Mouse (Mus musculus) embryonic fibroblast, embryonic 13.5 days (primary cell): ENCODE results near the gene Casp8. TPM values are rescaled to one million over a fixed set of nuclear protein-coding genes. Genes with fewer than 3 reads are reported as not detected.
"Not testable (repeated sequence)": the region's sequence is repeated elsewhere in the genome, so short reads cannot be mapped to it uniquely, and the experiment has no call there.

ENCODE experiments used
- H3K27ac ChIP-seq: 2 replicates; pipeline ENCODE4 v1.5.1; 2012; ENCODE audit warnings: low read length, control low read depth, inconsistent platforms; ENCODE audit not compliant: insufficient read depth
- H3K4me1 ChIP-seq: 2 replicates; pipeline ENCODE4 v1.6.1; 2011; ENCODE audit warnings: low read length; ENCODE audit not compliant: control insufficient read depth, insufficient read depth
- H3K4me3 ChIP-seq: 2 replicates; pipeline ENCODE4 v1.5.1; 2011; ENCODE audit warnings: mild to moderate bottlenecking, control low read depth, low read length; ENCODE audit not compliant: insufficient read depth
- CTCF ChIP-seq: IDR thresholded peaks from 2 replicates; pipeline ENCODE4 v1.5.1; 2011; ENCODE audit warnings: mild to moderate bottlenecking, control low read depth, low read length, moderate library complexity, borderline replicate concordance; ENCODE audit not compliant: insufficient read depth
- POLR2A ChIP-seq: IDR thresholded peaks from 2 replicates; pipeline ENCODE4 v1.6.1; 2011; ENCODE audit warnings: low read depth, mild to moderate bottlenecking, control low read depth, low read length, moderate library complexity
- polyA plus RNA-seq: library from polyadenylated mRNA; stranded (reverse); fragments of >200 nt; gene quantifications from 2 replicates; pipeline ENCODE4 v1.2.4, GENCODE M21; 2011; ENCODE audit warnings: low read depth; ENCODE audit not compliant: missing spikeins, insufficient read length

Casp8 gene
- polyA plus RNA-seq, 1 experiment: 39.1 TPM

DNA sequence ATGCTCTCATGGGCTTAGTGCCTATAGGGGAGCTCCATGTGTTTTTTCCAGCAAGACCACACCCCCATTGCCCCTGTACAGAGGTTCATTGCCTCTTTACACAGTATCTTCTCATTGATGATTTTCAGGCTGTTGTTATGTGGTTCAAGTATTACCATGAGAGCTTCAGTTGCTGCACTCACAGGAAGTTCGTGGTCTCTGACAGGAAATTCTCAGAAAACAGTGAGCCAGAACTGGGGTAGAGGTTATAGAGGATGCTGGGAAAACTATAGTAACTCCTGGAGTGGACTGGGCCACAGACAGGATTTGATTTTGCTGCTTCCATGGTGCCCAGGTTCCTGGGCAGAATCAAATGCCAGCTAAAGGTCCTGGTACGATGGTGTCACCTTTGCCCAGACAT, 2.2 kb downstream of the Casp8 start:
- peaks cover 5% of the 10 kb centered on the region; the same call in 1 of the 2 replicates for H3K4me1 ChIP-seq
- H3K27ac ChIP-seq: no peak overlapping the region
- H3K4me3 ChIP-seq: peak overlapping the region; percentile 24; the same call in 1 of the 2 replicates
- TF ChIP-seq POLR2A (no peak), CTCF (no peak)

DNA sequence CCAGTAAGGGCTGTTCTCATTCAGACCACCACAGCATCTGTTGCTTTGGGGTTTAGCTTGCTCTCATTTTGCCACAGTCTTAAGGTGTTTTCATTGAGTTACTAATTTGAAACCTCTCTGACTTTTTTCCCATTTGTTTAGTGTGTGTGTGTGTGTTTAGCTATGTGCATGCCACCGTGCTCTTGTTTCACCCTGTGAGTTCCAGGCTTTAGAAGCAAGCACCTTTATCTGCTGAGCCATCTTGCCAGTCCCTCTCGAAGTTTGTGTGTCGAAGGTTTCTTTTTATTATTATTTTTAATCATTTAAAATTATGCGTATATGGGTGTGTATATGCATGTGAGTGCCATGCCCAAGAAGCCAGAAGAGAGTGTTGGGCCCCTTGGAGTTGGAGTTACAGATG, 3.7 kb downstream of the Casp8 start:
- peaks cover 5% of the 10 kb centered on the region; the same call in 1 of the 2 replicates for H3K4me1 ChIP-seq
- no peak for TF ChIP-seq POLR2A
- H3K27ac ChIP-seq: no peak overlapping the region
- H3K4me3 ChIP-seq: no peak overlapping the region

- not testable (repeated sequence) for H3K27ac ChIP-seq, H3K4me3 ChIP-seq, H3K4me1 ChIP-seq
These were observed 5.5 kb downstream of the Casp8 start for GRCm38 (mm10) chr1:58800644-58801043.

GRCm38 (mm10) chr1:58801558-58802285, 6.5 kb downstream of the Casp8 start:
- TF ChIP-seq POLR2A (no peak), CTCF (no peak)
- H3K4me1 ChIP-seq: peaks cover 5% of the 10 kb centered on the region; the same call in 1 of the 2 replicates
- no peak overlapping the region for H3K27ac ChIP-seq
- no peak overlapping the region for H3K4me3 ChIP-seq

GRCm38 (mm10) chr1:58802322-58803273, 7.4 kb downstream of the Casp8 start:
- Histone ChIP-seq H3K4me1 (0 out of 2 replicates have a peak, but pooled peaks cover under 1% of the 10 kb centered on the region), H3K4me3 (no peak overlapping the region), H3K27ac (no peak overlapping the region)
- TF ChIP-seq CTCF: no peak
- TF ChIP-seq POLR2A: no peak

DNA sequence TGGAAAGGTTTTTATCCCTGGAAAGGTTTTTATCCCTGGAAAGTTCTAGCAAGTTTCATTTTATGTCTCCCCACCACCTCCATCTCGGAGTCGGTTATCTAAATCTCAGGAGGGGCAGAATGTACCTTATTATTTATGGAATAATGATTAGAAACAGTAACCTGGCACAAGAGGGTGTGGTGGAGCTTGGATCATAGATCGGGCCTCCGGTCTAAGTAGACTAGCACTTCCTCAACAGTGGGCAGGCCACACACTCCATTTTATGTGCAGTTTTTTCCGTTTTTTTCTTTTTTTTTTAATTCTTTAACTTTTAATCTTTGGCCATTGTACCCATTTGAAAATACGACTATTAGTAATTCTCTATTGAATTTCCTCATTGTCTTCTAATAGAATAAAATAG, 8.4 kb downstream of the Casp8 start:
- no peak for TF ChIP-seq CTCF
- TF ChIP-seq POLR2A: no peak
- no peak overlapping the region for H3K27ac ChIP-seq
- no peaks in the 10 kb centered on the region for H3K4me1 ChIP-seq
- no peak overlapping the region for H3K4me3 ChIP-seq

GRCm38 (mm10) chr1:58806651-58807050, 11.5 kb downstream of the Casp8 start:
- H3K4me3 ChIP-seq: no peak overlapping the region
- TF ChIP-seq POLR2A (no peak), CTCF (no peak)
- no peak overlapping the region for H3K27ac ChIP-seq
- H3K4me1 ChIP-seq: no peaks in the 10 kb centered on the region

DNA sequence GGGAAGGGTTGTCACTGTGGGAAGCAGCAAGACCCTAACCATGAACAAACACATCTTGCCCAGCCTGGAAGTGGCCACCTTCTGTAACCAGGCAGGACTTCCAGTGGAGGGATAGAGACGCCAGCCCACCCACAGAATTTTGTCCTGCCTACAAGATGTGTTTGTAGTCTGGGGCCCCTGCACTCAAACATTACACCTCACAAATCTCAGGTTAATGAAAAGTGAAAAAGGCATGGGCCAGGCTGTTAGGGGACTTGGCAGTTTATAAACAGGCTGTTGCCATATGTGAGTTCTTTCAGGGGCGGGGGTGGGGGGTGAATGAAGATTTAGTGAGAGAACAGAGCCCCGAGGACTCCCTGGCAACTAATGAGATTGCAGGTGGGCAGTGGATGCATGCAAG, 31.1 kb downstream of the Casp8 start:
- H3K4me3 ChIP-seq: no peak overlapping the region
- no peak overlapping the region for H3K27ac ChIP-seq
- H3K4me1 ChIP-seq: no peaks in the 10 kb centered on the region
- TF ChIP-seq POLR2A: no peak
- TF ChIP-seq CTCF: no peak

DNA sequence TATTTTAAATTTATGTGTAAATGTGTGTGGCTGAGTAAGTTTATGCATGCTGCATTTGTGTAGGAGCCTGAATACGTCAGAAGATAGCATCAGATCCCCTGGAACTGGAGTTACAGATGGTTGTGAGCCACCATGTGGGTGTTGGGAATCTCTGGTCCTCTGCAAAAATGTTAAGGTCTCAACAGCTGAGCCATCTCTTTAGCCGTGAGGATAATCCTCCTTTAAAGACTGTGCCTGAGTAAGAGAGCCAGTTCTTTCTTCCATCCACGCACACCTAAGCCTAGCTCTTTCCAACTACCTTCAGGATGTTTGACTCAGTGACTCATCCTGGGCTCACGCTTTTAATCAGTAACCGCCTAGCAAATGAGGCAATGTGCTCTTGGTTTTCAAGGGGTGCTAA, 35.6 kb downstream of the Casp8 start:
- Histone ChIP-seq H3K4me1 (no peaks in the 10 kb centered on the region), H3K4me3 (no peak overlapping the region), H3K27ac (no peak overlapping the region)
- no peak for TF ChIP-seq CTCF
- TF ChIP-seq POLR2A: no peak

GRCm38 (mm10) chr1:58832198-58832597, 37.0 kb downstream of the Casp8 start:
- H3K4me1 ChIP-seq: no peaks in the 10 kb centered on the region
- TF ChIP-seq CTCF (no peak), POLR2A (no peak)
- H3K4me3 ChIP-seq: no peak overlapping the region
- H3K27ac ChIP-seq: no peak overlapping the region

DNA sequence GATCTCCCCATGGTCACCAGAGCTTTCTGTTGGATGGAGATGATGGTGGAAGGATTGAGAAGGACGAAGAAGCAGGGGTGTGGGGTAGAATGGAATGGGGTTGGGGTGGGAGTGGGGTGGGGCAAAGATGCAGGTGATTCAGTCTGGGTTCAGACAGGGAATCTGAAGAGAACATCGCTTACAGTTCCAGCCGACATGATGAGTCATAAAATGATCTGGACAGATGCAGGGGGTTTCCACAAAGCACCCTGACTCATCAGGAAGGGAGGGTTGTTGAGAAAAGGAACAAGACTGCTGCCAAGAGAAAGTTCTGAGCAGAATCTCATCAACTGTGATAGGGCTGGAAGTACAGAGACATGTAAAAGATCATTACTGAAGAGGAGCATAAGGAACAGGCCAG, 61.6 kb downstream of the Casp8 start:
- H3K4me3 ChIP-seq: not testable (repeated sequence)
- Histone ChIP-seq H3K4me1 (peaks cover 10% of the 10 kb centered on the region; the same call in 1 of the 2 replicates), H3K27ac (peak overlapping the region; percentile 93)

DNA sequence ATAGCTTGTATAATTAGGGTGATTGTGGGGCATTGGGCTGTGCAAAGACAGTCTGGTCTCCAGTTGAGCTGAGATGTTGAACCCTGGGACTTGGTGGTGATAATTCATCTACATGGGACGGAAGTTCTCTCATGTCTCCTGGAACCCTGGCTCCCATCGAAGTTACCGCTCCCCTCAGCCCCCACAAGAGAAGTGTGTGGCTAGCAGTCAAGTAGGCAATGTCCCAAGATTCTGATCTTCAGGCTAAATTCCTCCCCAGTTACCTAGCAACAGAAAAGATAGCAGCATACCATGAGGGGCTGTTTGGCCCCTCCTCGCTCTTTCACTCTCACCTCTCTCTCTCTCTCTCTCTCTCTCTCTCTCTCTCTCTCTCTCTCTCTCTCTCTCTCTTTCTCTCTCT, 64.0 kb downstream of the Casp8 start:
- not testable (repeated sequence) for H3K4me1 ChIP-seq, H3K4me3 ChIP-seq
- peak overlapping the region; percentile 24; the same call in 1 of the 2 replicates for H3K27ac ChIP-seq

- not testable (repeated sequence) for H3K4me1 ChIP-seq, H3K4me3 ChIP-seq
- H3K27ac ChIP-seq: peak overlapping the region; percentile 24
These were observed 64.7 kb downstream of the Casp8 start for GRCm38 (mm10) chr1:58859738-58860365.
